ENCODE assay signal across 13 mouse cellular contexts in genomic region chr2:94435481-94435880, GRCm38 (mm10). TPM values are rescaled to one million over a fixed set of nuclear protein-coding genes. Genes with fewer than 3 reads are reported as not detected.
A peak's percentile ranks its signal among the peaks of the same experiment; 100 is the strongest.
DNase-seq lines count a peak whose midpoint lies in the region; ATAC-seq lines count a peak whose summit lies in the region.
"Had no signal": no experiment of that assay in that cellular context is flagged by ENCODE, and none has a peak within 500 bp of the region (broad histone marks: within the 10 kb centered on the region; RNA-seq: fewer than 3 reads in every experiment).

No protein-coding gene starts in this region.

- peaks cover 19% of the 10 kb centered on the region for H3K4me1 ChIP-seq in intestine, embryonic 15.5 days (replicated peaks)
- H3K4me1 ChIP-seq in intestine, embryonic 16.5 days (ENCODE audit: control insufficient read depth, insufficient read depth, low read length) = peaks cover 22% of the 10 kb centered on the region

- H3K4me2 ChIP-seq in intestine, embryonic 15.5 days (replicated peaks) = peak overlapping the region; percentile 80; the same call in 1 of the 2 replicates
- no peak overlapping the region for H3K4me2 ChIP-seq in intestine, embryonic 16.5 days (ENCODE audit: low read depth, low read length)

- H3K27ac ChIP-seq in intestine, embryonic 15.5 days = no peak overlapping the region
- H3K27ac ChIP-seq in intestine, embryonic 16.5 days (ENCODE audit: low read length) = no peak overlapping the region
- H3K27ac ChIP-seq: heart, embryonic 10.5 days; limb, embryonic 15.5 days had no signal

- DNase-seq in cerebellum, adult 11 months = peak; percentile 32
- DNase-seq in cerebellum, adult 18-20 months = peak; percentile 48 to 64
- peak; percentile 11 for DNase-seq in induced T-regulatory cell, adult 2 months (ENCODE audit: low read depth)
- DNase-seq in gastrocnemius, postnatal 25 days = no peak
- no peak for DNase-seq in testis, postnatal 10 days (ENCODE audit: low spot score)
- DNase-seq: layer of hippocampus, adult 9-11 months; right cerebral cortex, postnatal 14 days had no signal

- H3K4me3 ChIP-seq in intestine, embryonic 15.5 days (replicated peaks) = no peak overlapping the region
- no peak overlapping the region for H3K4me3 ChIP-seq in intestine, embryonic 16.5 days (ENCODE audit: low read length)

- WGBS in intestine, embryonic 15.5 days = 68% methylated on average over 7 of the region's 7 CpGs
- WGBS in intestine, embryonic 16.5 days = 69% methylated on average over 7 of the region's 7 CpGs

- H3K27me3 ChIP-seq in intestine, embryonic 15.5 days (replicated peaks) = no peaks in the 10 kb centered on the region
- H3K27me3 ChIP-seq in intestine, embryonic 16.5 days (replicated peaks; ENCODE audit: control insufficient read depth, insufficient read depth, low read length) = no peaks in the 10 kb centered on the region
- H3K27me3 ChIP-seq: limb, embryonic 15.5 days had no signal

- H3K36me3 ChIP-seq in intestine, embryonic 15.5 days = no peaks in the 10 kb centered on the region
- H3K36me3 ChIP-seq in intestine, embryonic 16.5 days (ENCODE audit: control insufficient read depth, insufficient read depth, low read length) = no peaks in the 10 kb centered on the region
- H3K36me3 ChIP-seq: heart, embryonic 10.5 days; limb, embryonic 15.5 days had no signal

- ATAC-seq in cerebellum, adult (ENCODE audit: insufficient number of reproducible peaks, low FRiP score, low TSS enrichment) = no peak
- no peak for ATAC-seq in intestine, embryonic 15.5 days
- ATAC-seq in intestine, embryonic 16.5 days = no peak
- ATAC-seq: inflammation-experienced regulatory T-cells, adult 6 months had no signal

- H3K9me3 ChIP-seq in intestine, embryonic 15.5 days = no peaks in the 10 kb centered on the region
- H3K9me3 ChIP-seq in intestine, embryonic 16.5 days (ENCODE audit: control insufficient read depth, low read length) = no peaks in the 10 kb centered on the region
- H3K9me3 ChIP-seq: heart, embryonic 10.5 days; limb, embryonic 15.5 days had no signal

- H3K9ac ChIP-seq in intestine, embryonic 15.5 days = no peak overlapping the region
- no peak overlapping the region for H3K9ac ChIP-seq in intestine, embryonic 16.5 days (ENCODE audit: low read depth, low read length)

RNA-seq across cellular contexts. Expression of gene Api5, which starts 2.5 kb away (rescaled TPM):
- polyA plus RNA-seq in intestine, embryonic 15.5 days (2015; fragmentation: Nextera tagmentation; extraction: Ambion mirVana) = 121 and 138 TPM in 2 replicates
- 116 and 119 TPM in 2 replicates for polyA plus RNA-seq in intestine, embryonic 16.5 days (2015; fragmentation: Nextera tagmentation; extraction: Ambion mirVana)
- total RNA-seq in gastrocnemius, postnatal 25 days (2021) = 10 to 100 TPM; 17.1 to 18.1 TPM

RNA-seq across cellular contexts. Expression of gene Ttc17, which starts 29.0 kb away (rescaled TPM):
- polyA plus RNA-seq in intestine, embryonic 15.5 days (2015; fragmentation: Nextera tagmentation; extraction: Ambion mirVana) = 13.3 and 15.8 TPM in 2 replicates
- polyA plus RNA-seq in intestine, embryonic 16.5 days (2015; fragmentation: Nextera tagmentation; extraction: Ambion mirVana) = 14.5 and 15.3 TPM in 2 replicates
- 10 to 100 TPM; 15.8 to 17.6 TPM for total RNA-seq in gastrocnemius, postnatal 25 days (2021)

Comparison
In these comparisons a context has a peak if more than half of its experiments do, and no peak if none do; other contexts are left out.
1. DNase-seq: peak in cerebellum, adult 11 months (single experiment), cerebellum, adult 18-20 months (2 of 2) and induced T-regulatory cell, adult 2 months (single experiment); none in gastrocnemius, postnatal 25 days (single experiment) and testis, postnatal 10 days (single experiment).